Mouse (Mus musculus): Measurements from ENCODE around the gene Erbin. TPM values are rescaled to one million over a fixed set of nuclear protein-coding genes. Genes with fewer than 3 reads are reported as not detected.

The Erbin gene
- polyA plus RNA-seq, 2 experiments = 39.7 to 40.2 TPM

- Histone ChIP-seq H3K4me1 (ENCODE audit: control insufficient read depth, insufficient read depth, low read length) (no peaks in the 10 kb centered on the region), H3K4me3 (replicated peaks; ENCODE audit: low read length) (no peak overlapping the region), H3K9me3 (ENCODE audit: control insufficient read depth, low read length) (no peaks in the 10 kb centered on the region), H3K4me2 (replicated peaks; ENCODE audit: low read depth, low read length, severe bottlenecking) (no peak overlapping the region), H3K9ac (ENCODE audit: low read depth, low read length, severe bottlenecking) (no peak overlapping the region), H3K36me3 (ENCODE audit: control insufficient read depth, insufficient read depth, low read length) (no peaks in the 10 kb centered on the region), H3K27ac (replicated peaks; ENCODE audit: low read depth, low read length) (no peak overlapping the region), H3K27me3 (ENCODE audit: control insufficient read depth, insufficient read depth, low read length) (no peaks in the 10 kb centered on the region)
- TF ChIP-seq POLR2A (IDR thresholded peaks at IDR 0.05; ENCODE audit: borderline replicate concordance, extremely low read depth, insufficient read depth, insufficient read length) = no peak
- ATAC-seq (ENCODE audit: low FRiP score, low read depth) (no peak), DNase-seq (ENCODE audit: low spot score) (no peak)
- 93% methylated on average over 7 of the region's 7 CpGs for WGBS
Measured at GRCm38 (mm10) chr13:103951393-103951792, 31.1 kb upstream of the Erbin start.

GRCm38 (mm10) chr13:103940796-103941195, 20.5 kb upstream of the Erbin start:
- Histone ChIP-seq H3K4me1 (ENCODE audit: control insufficient read depth, insufficient read depth, low read length) (no peaks in the 10 kb centered on the region), H3K27me3 (ENCODE audit: control insufficient read depth, insufficient read depth, low read length) (no peaks in the 10 kb centered on the region), H3K9me3 (ENCODE audit: control insufficient read depth, low read length) (no peaks in the 10 kb centered on the region), H3K9ac (ENCODE audit: low read depth, low read length, severe bottlenecking) (no peak overlapping the region), H3K27ac (replicated peaks; ENCODE audit: low read depth, low read length) (no peak overlapping the region), H3K36me3 (ENCODE audit: control insufficient read depth, insufficient read depth, low read length) (no peaks in the 10 kb centered on the region), H3K4me2 (replicated peaks; ENCODE audit: low read depth, low read length, severe bottlenecking) (no peak overlapping the region), H3K4me3 (replicated peaks; ENCODE audit: low read length) (no peak overlapping the region)
- DNase-seq (ENCODE audit: low spot score) = no peak
- TF ChIP-seq POLR2A (IDR thresholded peaks at IDR 0.05; ENCODE audit: borderline replicate concordance, extremely low read depth, insufficient read depth, insufficient read length) = no peak
- no peak for ATAC-seq (ENCODE audit: low FRiP score, low read depth)
- 71% methylated on average over 2 of the region's 2 CpGs for WGBS

- H3K9me3 ChIP-seq (ENCODE audit: control insufficient read depth, low read length) = no peaks in the 10 kb centered on the region
- H3K27ac ChIP-seq (replicated peaks; ENCODE audit: low read depth, low read length) = no peak overlapping the region
- no peak overlapping the region for H3K9ac ChIP-seq (ENCODE audit: low read depth, low read length, severe bottlenecking)
- ATAC-seq (ENCODE audit: low FRiP score, low read depth) (no peak), DNase-seq (ENCODE audit: low spot score) (no peak)
- peaks cover 16% of the 10 kb centered on the region for H3K4me1 ChIP-seq (ENCODE audit: control insufficient read depth, insufficient read depth, low read length)
- no peaks in the 10 kb centered on the region for H3K36me3 ChIP-seq (ENCODE audit: control insufficient read depth, insufficient read depth, low read length)
- H3K4me3 ChIP-seq (replicated peaks; ENCODE audit: low read length) = no peak overlapping the region
- no peak for TF ChIP-seq POLR2A (IDR thresholded peaks at IDR 0.05; ENCODE audit: borderline replicate concordance, extremely low read depth, insufficient read depth, insufficient read length)
- no peaks in the 10 kb centered on the region for H3K27me3 ChIP-seq (ENCODE audit: control insufficient read depth, insufficient read depth, low read length)
- 61% methylated on average over 6 of the region's 6 CpGs for WGBS
- H3K4me2 ChIP-seq (replicated peaks; ENCODE audit: low read depth, low read length, severe bottlenecking) = no peak overlapping the region
Measured at GRCm38 (mm10) chr13:103924586-103924985, 4.3 kb upstream of the Erbin start.

- no peak for DNase-seq (ENCODE audit: low spot score)
- no peaks in the 10 kb centered on the region for H3K9me3 ChIP-seq (ENCODE audit: control insufficient read depth, low read length)
- no peak overlapping the region for H3K4me3 ChIP-seq (replicated peaks; ENCODE audit: low read length)
- no peaks in the 10 kb centered on the region for H3K36me3 ChIP-seq (ENCODE audit: control insufficient read depth, insufficient read depth, low read length)
- H3K4me1 ChIP-seq (ENCODE audit: control insufficient read depth, insufficient read depth, low read length) = peaks cover 18% of the 10 kb centered on the region
- H3K4me2 ChIP-seq (replicated peaks; ENCODE audit: low read depth, low read length, severe bottlenecking) = no peak overlapping the region
- no peak overlapping the region for H3K9ac ChIP-seq (ENCODE audit: low read depth, low read length, severe bottlenecking)
- no peaks in the 10 kb centered on the region for H3K27me3 ChIP-seq (ENCODE audit: control insufficient read depth, insufficient read depth, low read length)
- 55% methylated on average over 6 of the region's 6 CpGs for WGBS
- no peak for ATAC-seq (ENCODE audit: low FRiP score, low read depth)
- no peak for TF ChIP-seq POLR2A (IDR thresholded peaks at IDR 0.05; ENCODE audit: borderline replicate concordance, extremely low read depth, insufficient read depth, insufficient read length)
- H3K27ac ChIP-seq (replicated peaks; ENCODE audit: low read depth, low read length) = no peak overlapping the region
Measured at GRCm38 (mm10) chr13:103923402-103924065, 3.2 kb upstream of the Erbin start.

GRCm38 (mm10) chr13:103921831-103922380, 1.6 kb upstream of the Erbin start:
- no peaks in the 10 kb centered on the region for H3K27me3 ChIP-seq (ENCODE audit: control insufficient read depth, insufficient read depth, low read length)
- H3K4me2 ChIP-seq (replicated peaks; ENCODE audit: low read depth, low read length, severe bottlenecking) = peak overlapping the region; percentile 77
- peak overlapping the region; percentile 100 for H3K9ac ChIP-seq (ENCODE audit: low read depth, low read length, severe bottlenecking)
- 15% methylated on average over 11 of the region's 11 CpGs for WGBS
- H3K9me3 ChIP-seq (ENCODE audit: control insufficient read depth, low read length) = no peaks in the 10 kb centered on the region
- no peak for TF ChIP-seq POLR2A (IDR thresholded peaks at IDR 0.05; ENCODE audit: borderline replicate concordance, extremely low read depth, insufficient read depth, insufficient read length)
- ATAC-seq (ENCODE audit: low FRiP score, low read depth) (no peak), DNase-seq (ENCODE audit: low spot score) (no peak)
- peaks cover 25% of the 10 kb centered on the region for H3K4me1 ChIP-seq (ENCODE audit: control insufficient read depth, insufficient read depth, low read length)
- H3K4me3 ChIP-seq (replicated peaks; ENCODE audit: low read length) = peak overlapping the region; percentile 95
- H3K27ac ChIP-seq (replicated peaks; ENCODE audit: low read depth, low read length) = peak overlapping the region; percentile 100
- H3K36me3 ChIP-seq (ENCODE audit: control insufficient read depth, insufficient read depth, low read length) = no peaks in the 10 kb centered on the region
